Mouse (Mus musculus) lung, postnatal 4 days (tissue): Measurements from ENCODE around the gene Ccdc186.

Source experiments
- DNase-seq, 2 experiments: peaks; one replicate each; pipeline ENCODE4 v3.0.0; 2021

Gene Ccdc186

DNA sequence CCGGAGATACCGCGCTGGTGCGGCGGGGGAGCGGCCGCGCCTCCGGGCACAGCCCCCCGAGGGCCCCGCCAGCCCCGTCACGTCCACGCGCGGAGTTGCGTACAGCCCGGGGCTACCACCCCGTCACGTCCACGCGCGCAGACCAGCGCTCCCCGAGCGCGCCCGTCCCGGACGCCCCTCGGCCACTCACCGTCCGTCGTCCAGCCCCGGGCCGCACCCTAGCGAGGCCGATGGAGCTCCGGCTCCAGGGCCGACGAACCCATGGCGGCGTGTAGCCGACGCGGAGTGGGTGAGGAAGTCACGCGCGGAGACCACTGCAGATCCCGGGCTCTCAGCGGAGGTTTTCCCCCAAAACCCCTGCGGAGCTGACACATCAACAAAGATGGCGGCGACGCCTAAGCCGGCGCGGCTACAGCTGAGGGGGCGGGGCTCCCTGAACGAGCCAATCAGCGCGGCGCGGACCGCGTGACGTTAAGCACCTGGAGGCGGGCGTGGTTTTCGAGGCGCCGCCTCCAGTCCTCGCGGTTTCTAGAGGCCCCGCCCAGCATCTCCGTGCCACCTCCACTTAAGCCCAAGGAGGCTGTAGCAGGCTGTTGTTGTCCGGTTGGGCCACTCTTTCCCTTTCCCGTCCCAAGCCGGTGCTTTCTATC lies at the start of gene Ccdc186:
Ccdc186 (minus strand) TSS at position 393 of the 650 bp plus-strand sequence.
- DNase-seq = peak; percentile 96 to 97

DNA sequence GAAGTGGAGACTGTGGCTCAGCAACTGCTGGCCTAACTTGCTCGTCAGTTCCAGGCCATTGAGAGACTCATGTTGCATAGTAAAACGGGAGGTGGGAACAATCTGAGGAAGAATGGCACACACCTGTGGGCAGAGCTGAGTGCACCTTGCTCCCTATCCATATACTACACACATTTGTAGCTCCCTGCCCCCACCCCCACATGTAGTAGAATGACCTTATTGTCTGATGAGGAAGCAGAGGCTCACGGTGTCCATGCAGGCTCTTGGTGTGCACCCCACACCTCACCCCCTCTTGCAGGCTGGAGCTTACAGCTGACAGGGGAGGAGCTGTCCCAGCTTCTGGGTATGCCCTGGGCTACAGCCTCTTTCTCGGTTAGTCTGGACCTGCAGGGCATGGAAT lies 45.7 kb upstream of the Ccdc186 start:
- peak in 1 of 2 experiments; percentile 10 for DNase-seq

DNA sequence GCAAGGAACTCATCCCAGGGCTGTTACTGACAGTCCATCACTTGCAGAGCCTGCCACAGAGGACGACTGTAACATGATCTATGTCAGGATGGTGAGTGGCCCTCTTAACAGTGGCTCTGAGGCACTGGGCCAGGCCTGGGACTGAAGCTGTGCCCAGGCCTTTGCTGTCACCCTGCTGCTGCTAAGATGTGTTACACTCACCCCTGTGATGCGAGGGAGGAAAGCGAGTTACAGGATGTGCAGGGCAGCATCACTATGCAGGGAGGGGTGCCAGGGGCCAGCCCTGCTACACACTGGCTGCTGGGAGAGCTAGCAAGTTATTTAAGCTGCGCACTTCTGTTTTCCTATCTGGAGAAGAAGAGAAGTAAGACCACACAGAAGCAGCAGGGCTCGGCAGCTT lies 34.5 kb upstream of the Ccdc186 start:
- peak; percentile 10 to 58 for DNase-seq

DNA sequence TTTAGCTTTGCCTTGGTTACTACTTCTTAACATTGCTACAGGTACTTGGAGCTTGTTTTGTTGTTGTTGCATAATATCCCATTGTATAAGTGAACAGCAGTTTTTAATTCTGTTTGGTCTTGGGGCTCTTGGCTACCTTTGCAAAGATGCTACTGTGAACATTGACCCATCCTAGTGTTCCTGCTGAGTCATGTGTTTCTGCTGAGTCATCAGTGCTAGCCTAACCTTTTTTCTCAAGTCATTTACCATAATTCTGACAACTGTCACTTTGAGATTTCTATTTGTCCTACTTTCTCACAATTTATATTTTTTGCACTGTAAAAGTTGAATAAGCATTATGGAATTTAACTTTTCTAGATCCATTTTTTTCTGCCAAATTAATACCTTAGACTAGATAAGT lies 30.6 kb upstream of the Ccdc186 start:
- DNase-seq = no peak

DNA sequence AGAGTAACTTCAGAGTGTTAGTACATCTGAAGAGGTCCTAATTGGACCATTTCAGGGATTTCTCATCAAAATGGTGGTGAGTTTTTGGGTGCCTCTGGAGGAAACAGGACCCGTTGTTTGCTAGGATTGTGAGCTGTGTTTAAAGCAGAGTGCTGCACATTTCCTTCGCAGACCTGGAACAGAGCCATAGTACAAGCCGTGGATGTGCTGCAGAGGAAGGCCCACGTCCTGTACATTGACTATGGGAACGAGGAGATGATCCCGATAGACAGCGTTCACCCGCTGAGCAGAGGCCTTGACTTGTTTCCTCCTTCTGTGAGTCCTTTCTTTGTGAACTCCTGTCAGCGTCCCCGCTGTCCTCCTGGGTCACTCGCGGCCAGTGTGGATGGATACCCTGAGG lies 21.0 kb upstream of the Ccdc186 start:
- peak in 1 of 2 experiments; percentile 9 for DNase-seq

DNA sequence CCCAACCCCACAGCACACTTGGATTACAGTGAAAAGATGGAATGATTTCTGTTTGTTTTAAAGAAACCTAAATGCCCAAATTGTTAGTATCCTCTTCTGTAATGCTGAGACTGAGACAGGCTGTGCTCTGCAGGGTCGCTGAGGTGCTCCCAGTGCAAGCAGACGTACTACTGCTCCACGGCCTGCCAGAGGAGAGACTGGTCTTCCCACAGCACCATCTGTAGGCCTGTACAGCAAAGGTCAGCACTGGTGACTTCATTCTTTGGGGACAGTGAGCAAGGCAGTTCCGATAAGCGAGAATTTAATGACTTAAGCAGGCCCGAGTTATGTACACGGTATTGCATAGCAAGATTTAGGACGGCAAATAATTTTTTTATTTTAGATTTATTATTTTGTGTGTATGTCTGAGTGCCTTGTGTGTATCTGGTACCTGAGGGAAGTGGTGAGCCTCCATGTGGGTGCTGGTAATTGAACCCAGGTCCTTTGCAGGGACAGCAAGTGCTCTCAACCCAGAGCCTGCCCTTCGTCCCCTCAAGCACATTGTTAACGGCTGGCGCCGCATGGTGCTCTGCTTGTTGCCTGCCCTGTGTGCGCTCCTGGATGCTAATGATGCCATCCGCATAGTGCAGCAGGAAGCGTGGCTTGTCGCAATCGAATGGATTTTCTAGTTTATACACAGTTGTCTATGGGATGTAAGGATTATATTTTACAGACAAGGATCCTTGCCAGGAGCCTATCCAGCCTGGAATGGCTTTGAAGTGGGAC lies 17.1 kb upstream of the Ccdc186 start:
- DNase-seq = peak in 1 of 2 experiments; percentile 10

DNA sequence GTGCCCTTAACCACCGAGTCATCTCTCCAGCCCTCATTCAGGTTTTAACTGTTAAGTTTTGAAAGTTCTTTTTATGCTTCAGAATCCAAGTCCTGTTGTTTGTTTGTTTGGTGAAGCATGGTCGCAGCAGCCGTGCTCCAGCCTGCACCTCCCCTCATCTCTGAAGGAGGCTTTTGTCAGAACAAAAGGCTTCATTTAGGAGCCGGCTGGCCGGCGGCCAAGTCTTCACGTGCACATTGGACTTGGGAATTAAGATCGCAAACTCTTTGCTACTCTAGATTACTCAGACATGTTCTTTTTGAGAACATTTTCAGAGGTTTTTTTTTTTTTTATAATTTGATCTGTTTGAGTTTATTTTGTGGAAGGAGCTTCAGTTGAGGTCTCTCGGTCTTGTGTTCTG lies 13.3 kb upstream of the Ccdc186 start:
- peak in 1 of 2 experiments; percentile 45 for DNase-seq

- DNase-seq = no peak
Observed at GRCm38 (mm10) chr19:56830163-56830562, 8.2 kb upstream of the Ccdc186 start.

DNA sequence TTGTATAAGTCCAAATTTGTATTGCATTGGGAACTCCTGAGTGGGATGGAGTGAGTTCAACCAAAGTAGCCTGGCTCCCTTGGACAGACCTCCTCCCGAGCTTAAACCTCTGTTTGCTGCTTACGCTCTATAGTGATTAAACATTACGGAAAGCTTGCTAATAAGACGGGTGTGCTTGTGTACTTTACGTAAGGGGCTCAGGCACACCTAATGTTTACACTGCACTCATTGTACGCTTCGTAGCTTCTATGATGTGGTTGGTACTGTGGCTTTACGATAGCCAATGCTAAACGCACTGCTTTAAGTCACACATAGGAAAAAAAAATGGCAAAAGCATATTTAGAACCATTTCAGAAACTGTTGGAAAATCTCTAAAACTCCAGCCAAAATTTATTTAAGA lies 7.3 kb upstream of the Ccdc186 start:
- DNase-seq = no peak

DNA sequence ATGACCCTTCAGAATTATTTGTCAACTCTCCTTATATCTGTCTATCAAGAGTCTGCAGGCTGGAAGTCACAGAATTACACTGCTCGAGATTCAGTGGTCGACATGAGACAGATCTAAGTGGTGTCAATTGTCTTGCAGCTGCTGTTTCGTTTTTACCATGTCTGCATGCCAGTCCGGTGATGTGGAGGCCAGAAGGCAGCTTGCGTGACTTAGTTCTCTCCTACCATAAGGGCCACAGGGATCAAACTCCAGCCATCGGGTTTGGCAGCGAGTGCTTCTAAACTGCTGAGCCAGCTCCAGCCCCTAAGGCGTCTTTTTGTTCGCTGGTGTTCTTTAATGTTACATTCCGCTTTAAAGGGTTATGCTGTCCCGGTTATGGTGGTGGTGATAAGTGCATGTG lies 6.3 kb upstream of the Ccdc186 start:
- peak in 1 of 2 experiments; percentile 45 for DNase-seq

GRCm38 (mm10) chr19:56826047-56826631 lies 4.1 kb upstream of the Ccdc186 start, which contains the start of gene Tdrd1:
Tdrd1 (plus strand) TSS chr19:56826209.
- DNase-seq = no peak

GRCm38 (mm10) chr19:56822448-56822836 lies 452 bp upstream of the Ccdc186 start:
- DNase-seq = no peak

DNA sequence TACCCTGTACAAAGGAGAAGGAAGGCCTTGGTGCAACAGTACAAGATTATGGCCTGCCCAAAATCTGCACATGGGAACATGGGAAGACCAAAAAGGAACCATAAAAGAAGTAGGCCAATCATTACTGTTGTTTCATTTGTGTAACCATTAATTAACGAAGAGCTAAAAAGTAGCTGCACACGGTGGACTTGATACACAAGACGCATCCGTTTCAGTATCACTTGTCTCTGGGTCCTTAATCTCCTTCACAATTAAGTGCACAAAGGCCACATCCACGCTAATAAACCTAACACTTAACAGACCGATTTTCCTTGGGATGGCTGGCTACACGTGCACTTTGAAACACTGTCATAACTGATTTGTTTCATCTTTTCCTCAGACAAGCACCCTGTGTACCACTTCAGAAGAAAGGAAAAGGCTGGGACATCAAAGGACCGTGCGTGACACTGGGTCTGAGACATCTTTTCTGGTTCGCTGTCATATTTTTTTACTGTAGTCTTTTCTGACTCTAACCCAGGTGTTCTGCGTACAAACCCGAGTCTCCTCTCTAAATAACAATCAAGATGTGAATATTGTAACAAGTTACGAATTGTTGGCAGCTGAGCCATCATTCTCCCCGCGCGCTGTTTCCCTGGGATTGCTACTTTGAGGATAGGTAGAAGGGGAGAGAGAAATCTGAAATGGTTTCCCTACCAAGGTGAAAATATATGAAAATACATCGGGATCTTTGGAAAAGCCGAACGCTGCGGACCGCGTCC lies 771 bp downstream of the Ccdc186 start:
- DNase-seq = no peak

DNA sequence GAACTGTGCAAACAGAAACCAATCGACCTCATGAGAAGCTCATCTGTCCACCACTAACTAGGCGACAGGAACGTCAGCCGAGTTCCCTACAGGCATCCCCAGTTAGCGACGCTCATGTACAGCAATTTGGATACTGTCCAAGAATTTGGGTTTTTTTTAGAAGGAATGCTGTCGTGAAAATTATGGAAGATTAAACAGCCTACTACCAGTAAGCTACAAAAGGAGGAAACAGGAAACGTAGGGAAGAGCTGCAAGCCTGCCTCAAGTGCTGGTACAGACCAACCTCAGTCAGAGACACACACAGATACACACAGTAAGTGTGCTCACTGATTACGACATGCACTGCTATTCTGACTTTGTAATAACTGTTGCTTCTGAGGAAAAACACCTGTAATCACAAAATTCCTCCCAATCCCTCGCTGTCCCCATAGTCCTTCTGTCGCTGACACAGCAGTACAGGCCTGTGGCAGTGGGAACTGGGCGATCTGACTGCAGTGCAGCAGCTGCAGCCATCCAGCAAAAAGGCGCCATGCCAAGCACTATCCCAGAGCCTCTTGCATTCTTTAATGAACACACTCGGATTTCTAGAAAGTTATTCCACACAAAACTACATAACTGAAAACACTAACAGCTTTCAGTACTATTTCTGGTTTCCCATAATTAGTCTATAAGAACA lies 4.0 kb downstream of the Ccdc186 start:
- peak; percentile 61 to 86 for DNase-seq

- DNase-seq = no peak
Observed at GRCm38 (mm10) chr19:56813360-56813759, 8.6 kb downstream of the Ccdc186 start.

GRCm38 (mm10) chr19:56811590-56811989 lies 10.4 kb downstream of the Ccdc186 start:
- DNase-seq = peak; percentile 70 to 83

DNA sequence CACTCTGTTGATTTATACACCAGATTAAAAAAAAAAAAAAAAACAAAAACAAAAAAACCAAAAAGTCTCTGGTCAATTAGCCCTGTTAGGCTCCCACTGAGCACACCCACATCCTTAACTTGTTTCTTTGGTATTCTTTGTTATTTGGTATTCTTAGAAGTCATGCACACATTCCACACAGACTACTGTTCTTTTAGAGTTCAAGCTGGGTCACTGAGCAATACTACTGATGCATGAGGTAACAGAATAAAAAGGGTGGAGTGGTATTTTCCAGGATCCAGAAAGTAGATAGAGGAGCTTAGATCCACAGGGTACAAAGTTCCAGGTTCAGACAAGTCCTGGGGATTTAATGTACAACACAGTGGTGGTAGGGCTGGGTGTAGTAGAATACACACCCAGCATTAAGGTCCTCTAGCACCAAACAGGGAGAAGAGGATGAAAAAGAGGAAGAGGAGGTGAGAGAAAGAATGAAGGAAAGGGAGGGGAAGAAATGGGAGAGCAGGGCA lies 11.3 kb downstream of the Ccdc186 start:
- DNase-seq = no peak

DNA sequence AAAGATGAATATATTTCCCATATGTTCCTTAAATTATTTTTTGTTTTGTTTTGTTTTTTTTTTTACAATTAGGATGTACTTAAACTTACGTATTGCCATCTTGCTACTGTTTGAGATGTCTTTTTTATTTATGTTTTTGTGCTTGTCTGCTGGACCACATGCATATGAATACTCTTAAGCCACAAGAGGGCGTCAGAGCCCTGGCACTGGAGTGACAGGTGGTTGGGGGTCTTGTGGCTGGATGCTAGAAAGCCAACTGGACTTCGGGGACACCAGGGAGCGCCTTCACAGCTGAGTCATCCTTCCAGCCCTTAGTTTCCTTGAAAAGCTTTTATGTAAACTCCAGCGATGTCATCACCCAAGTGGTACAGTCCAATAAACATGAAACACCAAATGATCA lies 13.2 kb downstream of the Ccdc186 start:
- DNase-seq = no peak

- DNase-seq = no peak
Observed at GRCm38 (mm10) chr19:56807122-56807521, 14.9 kb downstream of the Ccdc186 start.

DNA sequence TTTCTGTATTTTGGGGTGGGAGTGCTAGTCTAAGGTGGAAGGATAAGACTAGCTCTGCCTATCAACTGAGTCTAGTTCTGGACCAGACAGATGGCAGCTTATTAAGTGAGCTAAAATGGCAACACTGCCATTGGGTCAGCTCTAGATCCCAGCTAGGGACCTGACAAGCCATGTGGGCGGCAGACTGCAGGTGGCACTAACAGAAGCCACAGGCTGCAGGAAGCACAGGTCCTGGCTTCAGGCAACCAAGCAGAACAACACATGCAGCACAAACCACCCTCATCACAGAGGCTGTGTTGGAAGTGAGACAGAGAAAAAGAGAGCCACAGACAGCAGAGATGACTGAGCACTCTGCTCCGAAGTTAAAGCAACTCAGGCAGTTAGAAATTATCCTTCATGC lies 16.6 kb downstream of the Ccdc186 start:
- DNase-seq = no peak

DNA sequence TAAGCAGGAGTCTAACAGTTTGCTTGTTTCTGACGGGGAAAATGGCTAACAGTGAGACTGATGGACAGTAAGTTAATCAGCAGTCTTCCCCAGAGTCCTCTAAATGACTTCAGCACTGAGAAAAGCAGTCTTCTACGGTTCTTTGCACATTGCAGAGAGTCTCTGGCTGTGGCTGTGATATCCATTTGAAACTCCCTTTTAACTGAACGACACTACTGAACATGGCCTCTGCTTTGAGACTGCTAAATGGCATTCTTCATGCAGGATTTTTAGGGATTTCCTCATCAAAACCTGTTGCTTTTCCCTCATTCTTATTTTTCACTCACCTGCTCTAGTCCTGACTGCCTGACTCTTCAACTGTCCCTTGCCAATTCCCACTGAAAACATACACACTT lies 19.6 kb downstream of the Ccdc186 start:
- no peak for DNase-seq

- peak in 1 of 2 experiments; percentile 34 for DNase-seq
Observed at GRCm38 (mm10) chr19:56801656-56802351, 20.2 kb downstream of the Ccdc186 start.
